Mouse (Mus musculus) limb, embryonic 12.5 days (tissue): ENCODE results near the gene Hist1h2bh. TPM values are rescaled to one million over a fixed set of nuclear protein-coding genes. Genes with fewer than 3 reads are reported as not detected.
A peak's percentile ranks its signal among the peaks of the same experiment; 100 is the strongest.

Experiments used
- ATAC-seq: fragments of 200-750 bp; cut with Nextera tagmentation; 2 replicates; pipeline ENCODE4 v1.8.0; 2017; ENCODE audit warnings: low read depth, moderate TSS enrichment; ENCODE audit not compliant: insufficient number of reproducible peaks, insufficient read depth, low FRiP score, low TSS enrichment
- H3K27ac ChIP-seq: fragments of 300-500 bp; sonication (generic); 2 replicates; pipeline ENCODE4 v1.5.1; 2016; ENCODE audit warnings: mild to moderate bottlenecking, moderate library complexity
- H3K27me3 ChIP-seq: fragments of 300-500 bp; sonication (generic); 2 replicates; pipeline ENCODE4 v1.6.1; 2016; ENCODE audit warnings: mild to moderate bottlenecking, moderate library complexity
- H3K36me3 ChIP-seq: fragments of 300-500 bp; sonication (generic); 2 replicates; pipeline ENCODE4 v1.6.1; 2016; ENCODE audit warnings: mild to moderate bottlenecking, moderate library complexity
- H3K4me1 ChIP-seq: fragments of 300-500 bp; sonication (generic); replicated peaks from 2 replicates; pipeline ENCODE4 v1.6.1; 2016
- H3K4me2 ChIP-seq: fragments of 300-500 bp; sonication (generic); 2 replicates; pipeline ENCODE4 v1.6.1; 2016; ENCODE audit warnings: mild to moderate bottlenecking, moderate library complexity
- H3K4me3 ChIP-seq: fragments of 300-500 bp; sonication (generic); replicated peaks from 2 replicates; pipeline ENCODE4 v1.5.1; 2016; ENCODE audit warnings: mild to moderate bottlenecking
- H3K9ac ChIP-seq: fragments of 300-500 bp; sonication (generic); replicated peaks from 2 replicates; pipeline ENCODE4 v1.6.1; 2016; ENCODE audit warnings: mild to moderate bottlenecking, moderate library complexity
- H3K9me3 ChIP-seq: fragments of 300-500 bp; sonication (generic); 2 replicates; pipeline ENCODE4 v1.6.1; 2016; ENCODE audit warnings: mild to moderate bottlenecking, moderate library complexity
- WGBS: fragments of 180-500 bp; shearing (Covaris S2); methylation state at CpG from one replicate; pipeline ENCODE4 v1.1.7; 2016; 5-methylcytosine and 5-hydroxymethylcytosine counted together
- polyA plus RNA-seq: library from polyadenylated mRNA; unstranded; fragments of >200 nt; fragmentation: Nextera tagmentation; extraction: Ambion mirVana; gene quantifications from 2 replicates; pipeline ENCODE4 v1.2.1, GENCODE M21; 2016

The Hist1h2bh gene
- polyA plus RNA-seq, 1 experiment from 2014 or later, result 1.4 TPM

DNA sequence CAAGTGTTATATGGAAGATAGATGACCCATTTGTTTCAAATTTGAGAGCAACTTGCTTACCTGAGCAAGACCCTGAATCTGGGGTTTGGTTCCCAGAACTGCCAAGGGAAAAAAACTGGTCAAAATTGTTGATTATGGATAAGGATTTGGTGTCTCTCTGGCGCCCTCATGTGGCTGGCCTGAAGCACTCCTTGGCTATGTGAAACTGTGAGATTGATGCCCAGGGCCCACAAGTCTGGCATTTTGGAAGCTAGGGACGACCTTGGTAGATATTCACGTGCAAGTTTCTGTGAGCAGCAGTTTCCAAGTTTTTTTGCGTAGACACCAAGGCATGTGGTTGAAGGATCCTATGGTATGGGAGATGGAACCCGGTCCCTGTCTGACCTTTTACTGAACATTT lies 18.5 kb downstream of the Hist1h2bh start:
- Histone ChIP-seq H3K27me3 (no peaks in the 10 kb centered on the region), H3K9me3 (no peaks in the 10 kb centered on the region), H3K4me3 (no peak overlapping the region), H3K27ac (no peak overlapping the region), H3K9ac (no peak overlapping the region), H3K4me2 (peak overlapping the region; percentile 9; the same call in 1 of the 2 replicates), H3K4me1 (peaks cover 12% of the 10 kb centered on the region; the same call in 1 of the 2 replicates), H3K36me3 (no peaks in the 10 kb centered on the region)
- WGBS, result 6% methylated on average over 5 of the region's 5 CpGs
- no peak for ATAC-seq

DNA sequence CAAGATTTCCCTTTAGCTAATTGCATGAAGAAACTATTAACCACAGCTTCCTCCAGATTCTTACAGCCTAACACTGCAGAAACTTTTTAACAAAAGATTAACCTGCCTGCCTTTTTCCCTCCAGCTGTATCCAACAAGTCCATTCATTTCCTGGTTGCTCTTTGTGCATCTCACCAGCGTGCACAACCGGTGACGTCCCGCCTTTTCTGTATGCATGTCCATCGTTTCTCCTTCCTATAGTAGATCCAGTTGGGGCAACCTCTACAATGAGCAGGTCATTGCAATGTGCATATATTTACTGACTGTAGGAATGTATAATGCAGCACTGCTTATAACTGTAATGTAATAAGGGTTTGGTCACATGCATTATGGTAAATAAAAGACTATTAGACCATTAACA lies 19.2 kb downstream of the Hist1h2bh start:
- Histone ChIP-seq H3K27me3 (no peaks in the 10 kb centered on the region), H3K4me1 (peaks cover 10% of the 10 kb centered on the region; the same call in 1 of the 2 replicates), H3K4me2 (no peak overlapping the region), H3K9ac (no peak overlapping the region), H3K4me3 (no peak overlapping the region), H3K36me3 (no peaks in the 10 kb centered on the region), H3K27ac (no peak overlapping the region), H3K9me3 (no peaks in the 10 kb centered on the region)
- 64% methylated on average over 5 of the region's 5 CpGs for WGBS
- ATAC-seq, result no peak

DNA sequence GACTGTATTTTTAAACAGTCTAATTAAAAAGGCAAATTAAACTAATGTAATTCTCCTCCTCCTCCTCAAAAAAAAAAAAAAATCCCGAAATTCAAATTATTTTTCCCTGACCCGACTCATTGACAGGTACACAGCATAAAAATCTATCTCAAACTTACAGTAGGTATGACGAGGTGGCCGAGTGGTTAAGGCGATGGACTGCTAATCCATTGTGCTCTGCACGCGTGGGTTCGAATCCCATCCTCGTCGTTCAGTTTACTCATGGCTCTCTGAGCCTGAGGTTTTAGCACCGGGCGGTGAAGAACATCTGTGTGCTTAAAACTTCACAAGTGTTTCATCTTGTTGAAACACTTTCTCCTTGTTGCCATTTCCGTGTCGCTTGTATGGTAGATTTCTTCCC lies 21.5 kb downstream of the Hist1h2bh start:
- H3K9me3 ChIP-seq, result no peaks in the 10 kb centered on the region
- no peaks in the 10 kb centered on the region for H3K36me3 ChIP-seq
- ATAC-seq, result no peak
- no peak overlapping the region for H3K9ac ChIP-seq
- WGBS, result under 1% methylated on average over 14 of the region's 14 CpGs
- peak overlapping the region; percentile 12 for H3K4me3 ChIP-seq
- peak overlapping the region; percentile 36 for H3K4me2 ChIP-seq
- H3K27me3 ChIP-seq, result no peaks in the 10 kb centered on the region
- H3K27ac ChIP-seq, result no peak overlapping the region
- peaks cover 5% of the 10 kb centered on the region; the same call in 1 of the 2 replicates for H3K4me1 ChIP-seq

DNA sequence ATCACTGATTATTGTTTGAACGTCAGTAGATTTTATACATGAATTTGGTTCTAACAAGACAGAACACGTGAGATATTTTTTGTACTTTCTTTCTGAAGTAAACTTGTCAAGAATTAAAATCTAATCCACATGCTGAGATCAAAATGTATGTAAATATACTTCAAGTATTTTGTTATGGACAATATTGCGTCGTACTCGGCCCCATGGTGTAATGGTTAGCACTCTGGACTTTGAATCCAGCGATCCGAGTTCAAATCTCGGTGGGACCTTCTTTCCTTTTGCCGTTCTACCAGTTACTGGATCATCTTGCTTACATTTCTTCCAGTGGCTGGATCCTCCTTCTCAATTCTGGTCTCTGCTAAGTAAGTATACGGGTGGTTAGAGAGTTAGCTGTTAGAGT lies 23.8 kb downstream of the Hist1h2bh start:
- Histone ChIP-seq H3K9ac (no peak overlapping the region), H3K36me3 (no peaks in the 10 kb centered on the region), H3K4me2 (peak overlapping the region; percentile 75), H3K27ac (peak overlapping the region; percentile 45; the same call in 1 of the 2 replicates), H3K4me3 (peak overlapping the region; percentile 48), H3K4me1 (no peaks in the 10 kb centered on the region; the same call in 1 of the 2 replicates), H3K27me3 (no peaks in the 10 kb centered on the region), H3K9me3 (no peaks in the 10 kb centered on the region)
- under 1% methylated on average over 10 of the region's 10 CpGs for WGBS
- ATAC-seq, result no peak

DNA sequence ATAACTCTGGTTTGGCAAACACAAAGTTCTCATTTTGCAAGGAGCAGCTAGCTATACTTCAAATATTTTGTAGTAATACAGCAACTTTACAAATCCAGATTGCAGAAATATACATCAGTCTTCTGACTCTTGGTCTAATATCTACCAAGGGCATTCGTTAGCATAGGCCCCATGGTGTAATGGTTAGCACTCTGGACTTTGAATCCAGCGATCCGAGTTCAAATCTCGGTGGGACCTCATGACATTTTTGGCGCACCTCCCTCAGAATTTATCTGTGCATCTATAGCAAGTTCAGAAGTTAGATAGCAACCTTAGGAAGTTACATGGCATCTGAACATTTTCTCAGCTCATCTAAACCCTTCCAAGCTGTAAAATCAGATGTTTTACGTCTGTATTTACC lies 24.3 kb downstream of the Hist1h2bh start:
- H3K9me3 ChIP-seq, result no peaks in the 10 kb centered on the region
- peak overlapping the region; percentile 75 for H3K4me2 ChIP-seq
- peak overlapping the region; percentile 45; the same call in 1 of the 2 replicates for H3K27ac ChIP-seq
- no peaks in the 10 kb centered on the region; the same call in 1 of the 2 replicates for H3K4me1 ChIP-seq
- no peaks in the 10 kb centered on the region for H3K36me3 ChIP-seq
- peak overlapping the region; percentile 48 for H3K4me3 ChIP-seq
- ATAC-seq, result no peak
- under 1% methylated on average over 6 of the region's 6 CpGs for WGBS
- no peak overlapping the region for H3K9ac ChIP-seq
- no peaks in the 10 kb centered on the region for H3K27me3 ChIP-seq

DNA sequence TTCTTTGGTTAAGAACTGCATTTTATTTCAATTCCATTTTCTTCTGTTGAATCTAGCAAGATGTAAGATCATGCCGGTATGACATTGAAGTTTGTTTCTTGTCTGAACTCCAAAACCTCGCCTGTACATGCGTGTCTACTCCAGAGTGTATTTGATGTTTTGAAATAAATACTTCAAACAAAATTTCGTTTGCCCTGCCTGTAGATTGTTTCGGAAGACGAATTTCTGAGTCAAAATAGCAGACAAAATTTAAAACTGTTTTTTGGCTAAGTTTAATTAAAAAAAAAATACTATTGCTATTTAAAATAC lies 24.9 kb downstream of the Hist1h2bh start:
- Histone ChIP-seq H3K4me3 (peak overlapping the region; percentile 48), H3K9me3 (no peaks in the 10 kb centered on the region), H3K36me3 (no peaks in the 10 kb centered on the region), H3K27me3 (no peaks in the 10 kb centered on the region), H3K4me2 (peak overlapping the region; percentile 75), H3K27ac (no peak overlapping the region), H3K9ac (no peak overlapping the region), H3K4me1 (no peaks in the 10 kb centered on the region; the same call in 1 of the 2 replicates)
- ATAC-seq, result no peak
- WGBS, result under 1% methylated on average over 6 of the region's 6 CpGs

DNA sequence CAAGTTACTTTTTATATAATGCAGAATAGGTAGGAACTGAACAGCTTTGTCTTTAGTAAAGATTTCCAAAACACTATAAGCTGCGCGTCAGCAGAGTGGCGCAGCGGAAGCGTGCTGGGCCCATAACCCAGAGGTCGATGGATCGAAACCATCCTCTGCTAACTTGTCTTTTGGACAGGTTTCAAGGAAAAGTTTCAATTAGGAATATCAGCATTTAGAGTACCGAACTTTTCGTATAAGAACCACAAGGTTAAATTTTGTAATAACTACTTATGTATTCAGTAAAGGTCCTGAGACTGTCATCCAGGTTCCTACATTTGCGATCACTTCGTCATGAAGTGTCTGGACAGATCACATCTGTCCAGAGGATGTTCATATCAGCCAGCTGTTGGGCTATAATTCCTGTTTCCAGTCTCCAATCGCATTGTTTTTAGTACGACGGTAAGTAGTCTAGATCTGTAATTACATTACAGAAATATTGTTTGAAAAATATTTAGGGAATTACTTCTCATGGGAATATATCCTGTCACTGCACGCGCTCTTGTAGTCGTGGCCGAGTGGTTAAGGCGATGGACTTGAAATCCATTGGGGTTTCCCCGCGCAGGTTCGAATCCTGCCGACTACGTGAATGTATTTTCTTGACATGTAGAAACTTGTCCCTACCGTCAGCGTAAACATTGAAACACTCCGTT lies 25.4 kb downstream of the Hist1h2bh start:
- Histone ChIP-seq H3K9me3 (no peaks in the 10 kb centered on the region), H3K4me1 (no peaks in the 10 kb centered on the region; the same call in 1 of the 2 replicates), H3K27ac (peak overlapping the region; percentile 84), H3K27me3 (no peaks in the 10 kb centered on the region), H3K9ac (0 out of 2 replicates have a peak overlapping the region, but pooled peaks have one; percentile 37), H3K4me2 (peak overlapping the region; percentile 75), H3K4me3 (peak overlapping the region; percentile 48), H3K36me3 (no peaks in the 10 kb centered on the region)
- peak; percentile 76 for ATAC-seq
- WGBS, result under 1% methylated on average over 27 of the region's 27 CpGs

DNA sequence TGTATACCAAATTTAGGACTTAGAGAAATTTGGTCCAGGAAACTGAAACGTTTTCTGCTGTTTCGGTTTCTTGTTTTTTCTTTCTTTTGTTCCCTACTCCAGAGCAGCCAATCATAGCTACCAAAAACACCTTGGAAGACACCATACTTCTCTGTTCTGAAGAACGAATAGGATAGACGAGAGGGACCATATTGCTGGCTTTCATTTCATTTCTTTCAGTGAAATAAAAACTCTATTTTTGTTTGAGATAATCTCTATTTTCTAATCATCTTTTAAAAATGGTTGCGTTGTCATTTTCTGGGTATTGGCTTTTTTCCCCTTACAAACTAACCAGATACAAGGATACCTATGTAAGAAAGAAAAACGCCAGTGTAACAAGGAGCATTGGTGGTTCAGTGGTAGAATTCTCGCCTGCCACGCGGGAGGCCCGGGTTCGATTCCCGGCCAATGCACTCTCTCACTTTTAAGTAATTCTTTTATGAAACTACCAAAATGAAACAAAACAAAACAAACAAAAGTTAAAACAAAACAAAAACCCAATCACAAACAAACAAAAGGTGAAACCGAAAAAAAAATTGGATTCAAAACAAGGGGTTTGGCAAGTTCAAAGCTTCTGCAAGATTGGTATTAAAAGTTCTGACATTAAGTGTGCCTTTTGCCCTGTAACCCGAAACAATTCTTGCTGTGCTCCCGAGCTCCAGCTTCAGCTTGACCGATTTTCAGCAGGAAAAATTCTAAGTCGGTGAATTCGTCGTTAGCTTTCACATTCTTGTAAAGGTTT lies 26.2 kb downstream of the Hist1h2bh start:
- no peak for ATAC-seq
- peak overlapping the region; percentile 75 for H3K4me2 ChIP-seq

DNA sequence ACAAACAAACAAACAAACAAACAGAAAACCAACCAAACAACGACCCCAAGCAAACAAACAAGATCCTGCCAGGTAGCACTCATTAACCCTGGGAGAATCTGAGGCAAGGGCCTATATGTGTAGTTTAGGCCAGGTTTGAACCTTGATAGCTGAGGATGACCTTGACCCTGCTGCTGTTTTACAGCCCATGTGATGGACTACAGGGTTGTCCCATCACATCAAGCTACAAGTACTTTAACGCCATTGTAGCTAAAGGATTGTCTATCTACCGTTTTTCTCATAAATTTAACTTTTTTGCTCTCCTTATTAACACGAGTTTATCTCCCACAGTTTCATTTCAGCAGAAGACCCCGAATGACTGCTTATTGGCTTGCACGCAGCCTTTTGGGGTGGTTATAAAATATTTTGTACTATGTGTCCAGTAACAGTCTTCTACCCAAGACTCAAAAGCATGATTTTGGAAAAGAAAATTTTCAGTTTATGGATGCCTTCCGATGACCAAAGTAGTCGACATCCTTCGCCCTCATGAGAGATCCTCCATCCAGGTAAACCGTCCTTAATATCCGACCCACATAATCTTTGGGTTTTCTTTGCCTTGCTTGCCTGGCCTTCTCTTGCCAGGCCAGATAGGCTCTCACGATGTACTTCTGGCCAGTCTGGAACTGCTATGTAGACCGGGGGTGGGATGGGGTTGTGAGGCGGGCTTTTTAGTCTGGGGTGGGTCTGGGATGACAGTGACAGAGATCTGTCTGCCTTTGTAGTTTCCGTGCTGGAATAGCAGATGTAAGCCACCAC lies 27.2 kb downstream of the Hist1h2bh start:
- Histone ChIP-seq H3K4me3 (peak overlapping the region; percentile 48), H3K36me3 (no peaks in the 10 kb centered on the region), H3K9me3 (no peaks in the 10 kb centered on the region), H3K4me1 (no peaks in the 10 kb centered on the region; the same call in 1 of the 2 replicates), H3K4me2 (peak overlapping the region; percentile 59), H3K9ac (peak overlapping the region; percentile 60), H3K27me3 (no peaks in the 10 kb centered on the region), H3K27ac (0 out of 2 replicates have a peak overlapping the region, but pooled peaks have one; percentile 72)
- 45% methylated on average over 15 of the region's 15 CpGs for WGBS
- ATAC-seq, result no peak

More for the DNA sequence above, 26.2 kb downstream of the Hist1h2bh start:
- Histone ChIP-seq H3K36me3 (no peaks in the 10 kb centered on the region), H3K9me3 (no peaks in the 10 kb centered on the region), H3K27ac (peak overlapping the region; percentile 84), H3K4me1 (no peaks in the 10 kb centered on the region; the same call in 1 of the 2 replicates), H3K4me3 (peak overlapping the region; percentile 48), H3K27me3 (no peaks in the 10 kb centered on the region), H3K9ac (0 out of 2 replicates have a peak overlapping the region, but pooled peaks have one; percentile 37)
- under 1% methylated on average over 19 of the region's 19 CpGs for WGBS

DNA sequence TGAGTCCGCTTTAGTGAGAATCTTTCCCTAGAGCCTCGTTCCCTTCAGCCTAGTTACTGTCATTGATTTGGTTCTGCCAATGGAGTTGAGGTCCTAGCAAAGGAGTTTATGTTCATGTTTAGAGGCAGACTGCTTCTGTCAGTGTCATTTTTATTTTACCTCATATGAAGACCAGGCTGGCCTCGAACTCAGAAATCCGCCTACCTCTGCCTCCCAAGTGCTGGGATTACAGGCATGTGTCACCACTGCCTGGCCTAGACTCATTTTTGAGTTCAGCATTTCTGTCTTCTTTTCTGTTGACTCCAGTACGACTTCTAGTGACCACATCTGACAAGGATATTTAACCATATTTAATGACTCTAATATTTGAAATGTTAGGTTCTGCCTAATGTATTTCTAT lies 27.9 kb downstream of the Hist1h2bh start:
- H3K27me3 ChIP-seq, result no peaks in the 10 kb centered on the region
- H3K36me3 ChIP-seq, result no peaks in the 10 kb centered on the region
- H3K9ac ChIP-seq, result no peak overlapping the region
- WGBS, result 72% methylated on average over 5 of the region's 5 CpGs
- H3K4me1 ChIP-seq, result peaks cover under 1% of the 10 kb centered on the region; the same call in 1 of the 2 replicates
- H3K4me2 ChIP-seq, result no peak overlapping the region
- no peak for ATAC-seq
- H3K9me3 ChIP-seq, result no peaks in the 10 kb centered on the region
- no peak overlapping the region for H3K4me3 ChIP-seq
- H3K27ac ChIP-seq, result no peak overlapping the region

DNA sequence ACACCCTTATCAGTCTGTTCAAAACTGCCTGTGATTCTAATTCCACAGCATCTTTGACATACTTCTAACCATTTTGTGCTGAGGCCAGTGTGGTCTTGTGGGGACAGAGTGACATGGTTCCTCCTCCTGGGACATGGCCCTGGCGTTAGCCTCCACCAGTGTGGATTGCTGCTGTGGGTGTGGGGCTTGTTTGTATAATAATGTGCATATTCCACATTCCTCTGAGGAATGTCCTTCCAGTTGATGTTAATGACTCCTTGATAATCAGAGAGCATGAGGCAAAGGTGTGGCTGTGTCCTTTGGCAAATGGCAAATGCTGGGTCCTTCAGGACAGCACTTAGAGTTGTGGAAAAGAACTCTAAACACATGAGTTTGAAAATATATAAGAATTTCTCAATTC lies 29.7 kb downstream of the Hist1h2bh start:
- 96% methylated on average over 1 of the region's 1 CpGs for WGBS
- H3K4me2 ChIP-seq, result no peak overlapping the region
- no peak for ATAC-seq

More for the DNA sequence above, 29.7 kb downstream of the Hist1h2bh start:
- Histone ChIP-seq H3K9ac (no peak overlapping the region), H3K9me3 (no peaks in the 10 kb centered on the region), H3K27me3 (no peaks in the 10 kb centered on the region), H3K4me3 (no peak overlapping the region), H3K27ac (no peak overlapping the region), H3K4me1 (0 out of 2 replicates have a peak, but pooled peaks cover 4% of the 10 kb centered on the region), H3K36me3 (no peaks in the 10 kb centered on the region)
